Mouse (Mus musculus): ENCODE data around the gene Hsd17b13. TPM values are rescaled to one million over a fixed set of nuclear protein-coding genes. Genes with fewer than 3 reads are reported as not detected.
"Not testable (repeated sequence)": the region's sequence is repeated elsewhere in the genome, so short reads cannot be mapped to it uniquely, and the experiment has no call there.

Hsd17b13 gene
- polyA plus RNA-seq, 1 experiment from 2014 or later = not detected

GRCm38 (mm10) chr5:103931924-103932323, 45.3 kb downstream of the Hsd17b13 start:
- H3K4me3 ChIP-seq; H3K36me3 ChIP-seq (replicated peaks); H3K27ac ChIP-seq; DNase-seq (ENCODE audit: extremely low spot score, low spot score); H3K9me3 ChIP-seq: not testable (repeated sequence)
- Histone ChIP-seq H3K27me3 (ENCODE audit: poor library complexity, severe bottlenecking) (peaks cover 36% of the 10 kb centered on the region), H3K4me1 (peaks cover 14% of the 10 kb centered on the region)

- Histone ChIP-seq H3K4me1 (peaks cover 10% of the 10 kb centered on the region), H3K4me3 (no peak overlapping the region), H3K27me3 (ENCODE audit: poor library complexity, severe bottlenecking) (peaks cover 22% of the 10 kb centered on the region), H3K9me3 (peaks cover 5% of the 10 kb centered on the region), H3K36me3 (replicated peaks) (no peaks in the 10 kb centered on the region), H3K27ac (no peak overlapping the region)
- no peak for DNase-seq (ENCODE audit: extremely low spot score, low spot score)
- WGBS = 74% methylated on average over 5 of the region's 5 CpGs
Measured at GRCm38 (mm10) chr5:103930511-103930910, 46.7 kb downstream of the Hsd17b13 start.

- Histone ChIP-seq H3K36me3 (replicated peaks) (no peaks in the 10 kb centered on the region), H3K9me3 (peaks cover 4% of the 10 kb centered on the region), H3K4me3 (no peak overlapping the region), H3K27me3 (ENCODE audit: poor library complexity, severe bottlenecking) (peaks cover 21% of the 10 kb centered on the region), H3K4me1 (peaks cover 10% of the 10 kb centered on the region), H3K27ac (no peak overlapping the region)
- no peak for DNase-seq (ENCODE audit: extremely low spot score, low spot score)
- 89% methylated on average over 7 of the region's 7 CpGs for WGBS
Measured at GRCm38 (mm10) chr5:103928196-103928550, 49.0 kb downstream of the Hsd17b13 start.

GRCm38 (mm10) chr5:103927429-103928195, 49.6 kb downstream of the Hsd17b13 start:
- peaks cover 10% of the 10 kb centered on the region for H3K4me1 ChIP-seq
- peak overlapping the region; percentile 36 for H3K4me3 ChIP-seq
- DNase-seq (ENCODE audit: extremely low spot score, low spot score) = peak; percentile 88
- H3K36me3 ChIP-seq (replicated peaks) = no peaks in the 10 kb centered on the region
- peaks cover 21% of the 10 kb centered on the region for H3K27me3 ChIP-seq (ENCODE audit: poor library complexity, severe bottlenecking)
- no peaks in the 10 kb centered on the region for H3K9me3 ChIP-seq
- 30% methylated on average over 27 of the region's 27 CpGs for WGBS
- peak overlapping the region; percentile 60 for H3K27ac ChIP-seq

GRCm38 (mm10) chr5:103926398-103926797, 50.8 kb downstream of the Hsd17b13 start:
- H3K27ac ChIP-seq = no peak overlapping the region
- H3K9me3 ChIP-seq = no peaks in the 10 kb centered on the region
- no peak overlapping the region for H3K4me3 ChIP-seq
- 69% methylated on average over 12 of the region's 12 CpGs for WGBS
- H3K27me3 ChIP-seq (ENCODE audit: poor library complexity, severe bottlenecking) = peaks cover 21% of the 10 kb centered on the region
- H3K4me1 ChIP-seq = peaks cover 10% of the 10 kb centered on the region
- no peak for DNase-seq (ENCODE audit: extremely low spot score, low spot score)
- no peaks in the 10 kb centered on the region for H3K36me3 ChIP-seq (replicated peaks)

- peaks cover 27% of the 10 kb centered on the region for H3K27me3 ChIP-seq (ENCODE audit: poor library complexity, severe bottlenecking)
- H3K9me3 ChIP-seq = no peaks in the 10 kb centered on the region
- no peaks in the 10 kb centered on the region for H3K36me3 ChIP-seq (replicated peaks)
- peaks cover 5% of the 10 kb centered on the region for H3K4me1 ChIP-seq
- H3K4me3 ChIP-seq = no peak overlapping the region
- no peak overlapping the region for H3K27ac ChIP-seq
- WGBS = 86% methylated on average over 2 of the region's 2 CpGs
- no peak for DNase-seq (ENCODE audit: extremely low spot score, low spot score)
Measured at GRCm38 (mm10) chr5:103923755-103924154, 53.5 kb downstream of the Hsd17b13 start.

GRCm38 (mm10) chr5:103923101-103923500, 54.1 kb downstream of the Hsd17b13 start:
- DNase-seq (ENCODE audit: extremely low spot score, low spot score) = no peak
- 87% methylated on average over 6 of the region's 6 CpGs for WGBS
- no peak overlapping the region for H3K27ac ChIP-seq

GRCm38 (mm10) chr5:103922436-103922835, 54.8 kb downstream of the Hsd17b13 start:
- Histone ChIP-seq H3K27ac (no peak overlapping the region), H3K4me1 (peaks cover 5% of the 10 kb centered on the region), H3K4me3 (no peak overlapping the region), H3K9me3 (no peaks in the 10 kb centered on the region), H3K27me3 (ENCODE audit: poor library complexity, severe bottlenecking) (peaks cover 16% of the 10 kb centered on the region), H3K36me3 (replicated peaks) (no peaks in the 10 kb centered on the region)
- 91% methylated on average over 5 of the region's 5 CpGs for WGBS
- no peak for DNase-seq (ENCODE audit: extremely low spot score, low spot score)

More at GRCm38 (mm10) chr5:103923101-103923500, 54.1 kb downstream of the Hsd17b13 start:
- Histone ChIP-seq H3K9me3 (no peaks in the 10 kb centered on the region), H3K36me3 (replicated peaks) (no peaks in the 10 kb centered on the region), H3K4me3 (no peak overlapping the region), H3K27me3 (ENCODE audit: poor library complexity, severe bottlenecking) (peaks cover 20% of the 10 kb centered on the region), H3K4me1 (peaks cover 5% of the 10 kb centered on the region)

GRCm38 (mm10) chr5:103919497-103919896, 57.7 kb downstream of the Hsd17b13 start:
- no peak for DNase-seq (ENCODE audit: extremely low spot score, low spot score)
- peaks cover 18% of the 10 kb centered on the region for H3K27me3 ChIP-seq (ENCODE audit: poor library complexity, severe bottlenecking)
- H3K4me1 ChIP-seq = peaks cover 17% of the 10 kb centered on the region
- no peaks in the 10 kb centered on the region for H3K9me3 ChIP-seq
- H3K36me3 ChIP-seq (replicated peaks) = no peaks in the 10 kb centered on the region
- H3K27ac ChIP-seq = no peak overlapping the region
- WGBS = 88% methylated on average over 4 of the region's 4 CpGs
- no peak overlapping the region for H3K4me3 ChIP-seq

- no peak for DNase-seq (ENCODE audit: extremely low spot score, low spot score)
- H3K4me1 ChIP-seq = peaks cover 17% of the 10 kb centered on the region
- H3K9me3 ChIP-seq = no peaks in the 10 kb centered on the region
- no peaks in the 10 kb centered on the region for H3K36me3 ChIP-seq (replicated peaks)
- 77% methylated on average over 3 of the region's 3 CpGs for WGBS
- H3K4me3 ChIP-seq = no peak overlapping the region
- H3K27ac ChIP-seq = no peak overlapping the region
- peaks cover 27% of the 10 kb centered on the region for H3K27me3 ChIP-seq (ENCODE audit: poor library complexity, severe bottlenecking)
Measured at GRCm38 (mm10) chr5:103918233-103918632, 59.0 kb downstream of the Hsd17b13 start.

GRCm38 (mm10) chr5:103917357-103917895, 59.8 kb downstream of the Hsd17b13 start:
- Histone ChIP-seq H3K27me3 (ENCODE audit: poor library complexity, severe bottlenecking) (peaks cover 34% of the 10 kb centered on the region), H3K36me3 (replicated peaks) (no peaks in the 10 kb centered on the region), H3K9me3 (no peaks in the 10 kb centered on the region), H3K4me3 (no peak overlapping the region), H3K4me1 (peaks cover 17% of the 10 kb centered on the region), H3K27ac (no peak overlapping the region)
- no peak for DNase-seq (ENCODE audit: extremely low spot score, low spot score)
- 54% methylated on average over 8 of the region's 8 CpGs for WGBS

GRCm38 (mm10) chr5:103916595-103917356, 60.4 kb downstream of the Hsd17b13 start:
- H3K9me3 ChIP-seq = no peaks in the 10 kb centered on the region
- H3K27me3 ChIP-seq (ENCODE audit: poor library complexity, severe bottlenecking) = peaks cover 34% of the 10 kb centered on the region
- H3K4me1 ChIP-seq = peaks cover 17% of the 10 kb centered on the region
- H3K4me3 ChIP-seq = no peak overlapping the region
- DNase-seq (ENCODE audit: extremely low spot score, low spot score) = no peak
- no peak overlapping the region for H3K27ac ChIP-seq
- 67% methylated on average over 12 of the region's 12 CpGs for WGBS
- H3K36me3 ChIP-seq (replicated peaks) = no peaks in the 10 kb centered on the region

Measured in forebrain, embryonic 10.5 days (tissue).